Mouse (Mus musculus): ENCODE results near the gene Mast3.
A peak's percentile ranks its signal among the peaks of the same experiment; 100 is the strongest.

The Mast3 gene

DNA sequence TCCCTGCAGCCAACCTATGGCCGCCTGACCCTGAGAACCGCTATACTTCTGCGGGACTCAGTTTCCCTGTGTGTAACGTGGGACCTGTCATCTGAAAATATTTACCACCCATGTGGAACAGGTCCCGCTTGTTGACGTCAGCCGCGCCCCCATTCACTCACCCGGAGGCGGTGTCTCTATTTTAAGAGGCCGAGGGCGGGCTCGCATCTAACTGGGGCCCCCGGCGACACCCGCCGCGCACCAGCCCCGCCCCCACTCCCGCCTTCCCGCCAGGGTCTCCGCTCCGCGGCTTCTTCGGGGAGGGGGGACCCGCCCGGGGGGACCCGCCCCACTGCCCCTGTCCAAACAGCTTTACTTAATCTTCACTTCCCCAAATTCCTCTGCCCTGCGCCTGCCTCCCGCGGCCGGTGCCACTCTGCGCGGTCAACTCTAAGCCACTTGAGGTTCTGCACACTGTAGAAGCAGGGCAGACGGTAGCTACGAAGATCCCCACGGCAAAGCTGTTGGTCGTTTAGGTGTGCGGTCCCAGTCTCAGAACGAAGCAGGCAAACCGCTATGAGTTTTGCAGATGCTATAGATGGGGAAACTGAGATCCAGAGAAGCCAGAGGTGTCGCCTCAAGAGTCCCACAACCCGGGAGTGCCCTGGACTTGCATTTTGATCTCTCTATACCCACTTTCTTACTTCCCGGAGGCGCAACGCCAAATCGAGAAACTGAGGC, 933 bp downstream of the Mast3 start:
- no peak for DNase-seq (ENCODE audit: low read depth, low spot score)

DNA sequence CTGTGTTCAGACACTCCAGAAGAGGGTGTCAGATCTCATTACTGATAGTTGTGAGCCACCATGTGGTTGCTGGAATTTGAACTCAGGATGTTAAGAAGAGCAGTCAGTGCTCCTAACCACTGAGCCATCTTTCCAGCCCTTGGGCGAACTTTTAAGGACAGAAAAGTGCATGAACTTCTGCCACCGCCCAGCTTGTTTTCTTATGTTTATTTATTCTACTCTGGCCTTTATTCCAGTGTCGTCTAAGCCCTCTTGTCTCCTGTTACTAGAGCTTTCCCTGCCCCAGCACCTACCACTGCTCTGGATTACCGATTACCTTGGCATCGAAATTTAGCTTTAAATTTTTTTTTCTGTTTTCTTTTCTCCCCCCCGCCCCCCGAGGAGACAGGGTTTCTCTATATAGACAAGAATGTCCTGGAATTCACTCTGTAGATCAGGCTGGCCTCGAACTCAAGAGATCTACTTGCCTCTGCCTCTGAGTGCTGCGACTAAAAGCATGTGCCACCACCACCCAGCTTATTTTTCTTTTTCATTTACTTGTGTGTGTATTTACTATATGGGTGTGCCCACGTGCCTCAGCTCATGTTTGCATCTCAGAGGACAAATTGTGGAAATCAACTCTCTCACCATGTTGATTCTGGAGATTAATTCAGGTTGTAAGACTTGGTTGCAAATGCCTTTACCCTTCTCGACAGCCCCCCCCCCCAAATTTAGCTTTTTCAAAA, 1.9 kb downstream of the Mast3 start:
- DNase-seq (ENCODE audit: low read depth, low spot score) = no peak

DNA sequence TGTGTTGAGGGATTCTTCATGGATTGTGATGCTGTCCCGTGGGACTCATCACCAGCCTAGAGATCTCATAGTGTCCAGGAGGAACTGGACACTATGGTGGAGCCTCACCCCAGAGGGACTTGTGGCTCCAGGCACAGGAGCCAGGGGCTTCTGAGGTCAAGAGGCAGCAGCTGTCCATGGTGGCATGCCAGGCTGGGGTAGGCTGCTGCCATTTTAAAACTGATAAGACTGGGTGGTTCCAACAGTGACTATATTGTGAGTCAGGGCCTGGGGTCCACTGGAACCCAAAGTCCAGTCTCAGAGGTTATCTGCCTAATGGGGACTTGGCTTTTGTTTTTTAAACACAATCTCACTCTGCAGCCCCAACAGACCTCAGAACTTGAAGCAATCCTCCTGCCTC, 3.0 kb downstream of the Mast3 start:
- DNase-seq (ENCODE audit: low read depth, low spot score) = no peak

DNA sequence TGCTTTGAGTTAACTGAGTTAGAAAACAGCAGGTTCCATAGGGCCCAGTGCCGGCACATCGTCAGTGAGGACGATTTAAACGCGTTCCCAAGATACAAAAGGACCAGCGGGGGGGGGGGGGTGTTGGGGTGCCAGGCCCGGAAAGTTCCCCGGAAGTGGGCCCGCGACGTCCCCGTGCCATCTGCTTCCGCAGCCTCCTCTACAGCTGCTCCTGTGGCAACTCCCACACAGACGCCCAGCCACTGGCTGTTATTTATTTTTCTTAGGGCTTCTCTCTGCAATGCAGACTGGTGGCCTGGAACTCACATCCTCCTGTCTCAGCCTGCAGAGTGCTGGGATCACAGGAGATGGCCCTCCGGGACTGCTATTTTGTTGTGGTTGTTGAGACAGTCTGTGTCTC, 3.7 kb downstream of the Mast3 start:
- no peak for DNase-seq (ENCODE audit: low read depth, low spot score)

DNA sequence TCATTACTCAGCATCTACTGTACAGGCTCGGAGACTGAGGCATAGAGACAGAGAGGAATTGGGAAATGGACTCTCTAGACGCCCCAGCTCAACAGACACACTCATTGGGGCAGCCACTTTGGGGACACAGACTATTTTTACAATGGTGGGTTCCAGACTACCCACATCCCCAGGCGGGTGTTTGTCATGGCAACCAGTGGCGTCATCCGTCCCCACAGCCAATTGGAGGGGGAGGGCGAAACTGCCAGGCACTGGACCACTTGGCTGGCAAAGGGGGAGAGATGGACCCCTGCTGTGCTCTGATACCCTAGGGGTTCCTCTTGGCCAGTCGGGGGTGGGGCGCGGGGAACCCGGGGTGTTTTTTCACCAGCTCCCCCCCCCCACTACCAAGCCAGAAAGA, 4.2 kb downstream of the Mast3 start:
- no peak for DNase-seq (ENCODE audit: low read depth, low spot score)

DNA sequence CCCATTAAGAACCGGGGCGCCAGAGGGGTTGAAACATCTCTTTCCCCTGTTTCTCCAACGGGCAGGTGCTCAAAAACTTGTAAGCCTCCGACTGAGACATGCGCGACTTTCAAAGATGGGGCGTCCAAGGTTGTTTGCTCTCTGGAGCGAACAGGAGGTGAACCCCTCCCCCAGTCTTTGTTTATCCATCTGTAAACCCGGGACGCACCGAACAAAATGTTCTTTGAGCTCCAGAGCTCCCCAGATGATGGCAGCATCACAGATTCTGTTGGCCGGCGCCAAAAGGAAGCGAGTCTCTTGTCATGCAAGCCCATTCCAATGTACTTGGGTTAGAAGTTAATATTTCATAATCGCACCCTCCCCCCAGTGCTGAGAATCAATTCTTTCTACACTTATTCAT, 6.6 kb downstream of the Mast3 start:
- no peak for DNase-seq (ENCODE audit: low read depth, low spot score)

DNA sequence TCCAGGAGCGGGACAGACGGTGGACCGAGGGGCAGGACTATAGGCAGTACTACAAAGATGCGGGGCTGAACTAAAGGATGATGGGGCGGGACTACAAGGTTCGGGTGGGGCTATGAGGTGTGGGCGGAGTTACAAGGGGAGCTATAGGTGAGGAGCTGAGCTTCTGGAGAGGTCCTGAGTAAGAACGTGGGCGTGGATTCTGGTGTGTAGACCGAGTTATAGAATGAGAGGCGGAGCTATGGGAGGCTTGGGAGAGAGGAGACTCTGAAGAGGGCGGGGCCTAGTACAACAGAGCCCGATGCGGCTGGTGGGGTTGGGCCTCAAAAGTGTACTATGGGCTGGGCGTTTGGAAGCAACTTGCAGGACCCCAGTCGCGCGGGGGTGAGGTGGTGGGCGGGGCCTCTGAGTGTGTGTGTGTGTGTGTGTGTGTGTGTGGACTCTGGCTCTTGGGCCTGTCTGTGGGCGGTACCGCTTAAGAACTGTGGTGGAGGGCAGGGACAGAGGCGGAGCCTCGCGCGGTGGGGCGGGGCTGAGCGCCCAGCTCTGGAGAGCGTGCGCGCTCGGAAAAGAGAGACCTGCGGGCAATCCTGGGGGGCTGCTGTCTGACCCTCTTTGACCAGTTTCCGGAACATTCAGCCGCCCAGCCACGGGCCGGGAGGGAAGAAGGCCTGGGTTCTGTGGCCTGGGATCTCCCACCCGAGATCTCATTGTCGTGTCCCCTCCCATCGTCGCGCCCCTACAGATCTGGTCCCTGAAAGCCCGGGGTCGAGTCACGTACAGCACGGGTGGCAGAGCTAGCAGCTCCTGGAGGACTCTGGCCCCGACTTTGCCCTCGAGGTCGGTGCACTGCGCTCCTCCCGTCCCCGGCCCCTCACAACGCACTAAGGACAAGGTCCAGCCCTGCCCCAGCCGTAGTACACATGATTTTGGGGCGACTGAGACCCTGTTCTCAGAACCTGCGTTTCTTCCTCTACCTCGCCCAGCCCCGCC, 7.5 kb downstream of the Mast3 start:
- peak; percentile 97 for DNase-seq (ENCODE audit: low read depth, low spot score)

DNA sequence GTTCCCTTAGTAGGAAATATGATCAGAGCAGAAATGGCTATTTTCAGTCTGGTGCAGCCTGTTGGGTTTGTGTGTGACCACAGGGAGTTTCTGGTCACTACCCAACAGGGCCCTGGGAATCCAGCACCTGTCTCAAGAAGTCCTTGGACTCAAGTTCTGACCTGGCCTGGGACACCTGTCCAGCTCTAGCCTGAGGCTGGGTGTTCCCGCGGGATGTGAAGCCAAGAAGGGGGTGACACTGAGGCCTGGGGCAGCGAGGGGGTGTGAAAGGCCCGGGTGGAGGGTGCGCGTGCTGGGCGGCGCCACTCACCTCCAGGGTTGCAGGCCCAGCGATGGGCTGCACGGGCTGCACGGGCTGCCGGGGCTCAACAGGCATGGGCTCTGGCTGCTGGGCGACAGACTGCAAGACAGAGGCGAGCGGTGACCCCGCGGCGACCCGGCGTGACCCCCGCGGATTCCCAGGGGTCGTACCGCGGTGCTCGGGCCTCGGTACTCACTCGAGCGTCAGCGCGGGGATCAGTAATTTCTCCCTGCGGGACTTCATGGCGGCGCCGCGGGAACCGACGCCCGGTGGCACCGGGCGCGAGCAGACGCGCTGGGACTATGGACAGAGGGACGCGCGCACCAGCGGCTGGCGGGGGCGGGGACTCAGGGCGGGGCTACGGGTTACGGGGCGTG, 8.3 kb downstream of the Mast3 start:
- DNase-seq (ENCODE audit: low read depth, low spot score) = no peak

DNA sequence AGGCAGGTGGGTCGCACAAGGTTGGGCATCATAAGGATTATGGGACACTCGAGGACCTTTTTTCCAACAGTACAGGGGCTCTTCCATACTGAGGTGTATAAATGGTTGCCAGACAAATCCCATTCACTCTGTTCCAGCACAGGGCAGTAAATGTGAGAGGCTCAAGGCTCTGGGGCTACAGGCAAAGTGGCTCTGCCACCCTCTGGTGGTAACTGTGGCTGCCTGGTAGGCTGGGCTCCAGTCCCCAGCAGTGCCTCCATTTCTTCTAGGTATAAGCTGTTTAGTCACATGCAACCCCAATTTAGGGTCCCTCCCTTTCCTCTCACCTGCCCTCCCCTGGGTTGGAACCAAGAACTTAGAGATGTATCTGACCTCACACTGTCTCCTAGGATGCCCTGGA, 9.5 kb downstream of the Mast3 start:
- DNase-seq (ENCODE audit: low read depth, low spot score) = no peak

DNA sequence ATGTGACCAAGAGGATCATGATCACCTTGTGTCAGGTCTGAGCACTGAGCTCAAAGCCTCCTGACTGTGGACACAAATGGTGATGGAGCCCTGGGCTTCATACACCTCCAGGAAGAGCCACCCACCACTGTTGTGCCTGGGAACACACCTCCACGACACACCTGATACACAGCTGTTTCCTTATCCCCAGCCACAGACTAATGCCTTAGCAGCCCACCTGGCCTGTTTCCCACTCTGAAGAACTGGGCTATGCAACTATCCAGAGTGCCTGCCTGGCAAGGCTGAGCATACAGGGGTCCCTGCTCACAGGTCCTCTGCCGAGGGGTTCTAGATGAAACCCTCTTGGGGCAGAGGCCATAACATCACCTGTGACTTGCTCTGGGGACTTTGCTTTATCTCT, 10.6 kb downstream of the Mast3 start:
- DNase-seq (ENCODE audit: low read depth, low spot score) = no peak

DNA sequence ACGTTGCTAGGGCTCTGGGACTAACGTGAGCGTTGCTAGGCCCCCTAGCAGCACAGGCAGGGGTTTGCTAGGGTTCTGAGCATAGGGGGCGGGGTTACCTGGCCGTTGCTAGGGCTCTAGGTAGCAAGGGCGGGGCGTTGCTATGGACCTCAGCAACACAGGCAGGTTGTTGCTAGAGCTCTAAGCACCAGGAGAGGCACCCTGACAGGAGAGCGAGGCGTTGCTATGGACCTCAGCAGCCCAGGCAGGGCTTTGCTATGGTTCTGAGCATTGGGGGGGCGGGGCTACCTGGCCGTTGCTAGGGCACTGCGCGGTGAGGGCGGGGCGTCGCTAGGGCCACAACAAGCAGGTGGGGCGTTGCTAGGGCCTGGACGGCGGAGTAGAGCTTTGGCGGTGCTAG, 12.2 kb downstream of the Mast3 start:
- no peak for DNase-seq (ENCODE audit: low read depth, low spot score)

DNA sequence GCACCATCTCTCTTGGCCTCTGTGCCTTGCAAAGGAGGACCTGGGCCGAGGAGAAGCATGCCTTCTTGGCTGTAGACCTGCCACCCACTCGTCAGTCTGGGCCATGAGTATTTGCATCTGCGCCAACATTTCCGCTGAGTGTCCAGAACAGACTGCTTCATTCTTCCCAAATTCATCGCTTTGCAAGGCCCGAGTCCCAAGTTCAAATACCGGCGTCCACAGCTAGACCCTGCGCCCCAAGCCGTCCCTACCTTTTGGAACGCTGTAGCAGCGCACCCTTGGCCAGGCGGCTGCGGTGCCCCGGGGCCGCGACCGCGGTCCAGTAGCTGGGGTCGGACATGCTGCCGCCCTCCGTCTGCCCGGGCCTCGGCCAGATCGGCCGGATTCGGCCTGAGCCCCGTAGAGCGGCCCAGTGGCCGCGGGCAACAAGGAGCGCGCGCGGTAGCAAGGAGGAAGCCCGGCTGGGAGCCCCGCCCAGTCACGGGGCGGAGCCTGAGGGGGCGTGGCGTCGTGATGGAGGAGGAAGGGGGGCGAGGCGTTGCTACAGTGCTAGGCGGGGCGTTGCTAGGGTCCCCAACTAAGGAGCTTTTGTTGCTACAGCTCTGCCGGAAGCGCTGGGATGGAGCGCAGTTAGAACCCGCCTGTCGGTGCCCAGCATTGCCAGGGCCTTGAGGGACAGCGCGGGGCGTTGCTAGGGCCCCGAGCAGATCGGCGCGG, 12.7 kb downstream of the Mast3 start:
- DNase-seq (ENCODE audit: low read depth, low spot score) = peak; percentile 94

DNA sequence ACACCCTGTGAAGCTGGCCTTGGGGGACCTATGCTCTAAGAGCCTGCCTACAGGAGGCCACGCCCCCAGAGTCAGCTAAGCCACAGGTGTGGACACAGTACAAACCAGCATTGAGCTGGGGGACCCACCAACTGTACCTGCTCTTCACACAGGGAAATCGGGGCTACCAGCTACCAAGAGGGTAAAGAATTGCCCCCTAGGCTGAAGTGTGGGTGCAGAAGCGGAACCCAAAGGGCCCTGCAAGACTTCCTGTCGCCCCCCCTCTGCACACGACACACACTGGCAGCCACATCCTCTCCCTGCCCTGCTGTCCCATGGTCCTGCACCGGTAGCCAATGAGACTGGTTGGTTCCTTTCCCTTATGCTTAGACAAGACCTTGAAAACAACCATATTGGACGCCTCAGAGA, 13.6 kb downstream of the Mast3 start:
- no peak for DNase-seq (ENCODE audit: low read depth, low spot score)

DNA sequence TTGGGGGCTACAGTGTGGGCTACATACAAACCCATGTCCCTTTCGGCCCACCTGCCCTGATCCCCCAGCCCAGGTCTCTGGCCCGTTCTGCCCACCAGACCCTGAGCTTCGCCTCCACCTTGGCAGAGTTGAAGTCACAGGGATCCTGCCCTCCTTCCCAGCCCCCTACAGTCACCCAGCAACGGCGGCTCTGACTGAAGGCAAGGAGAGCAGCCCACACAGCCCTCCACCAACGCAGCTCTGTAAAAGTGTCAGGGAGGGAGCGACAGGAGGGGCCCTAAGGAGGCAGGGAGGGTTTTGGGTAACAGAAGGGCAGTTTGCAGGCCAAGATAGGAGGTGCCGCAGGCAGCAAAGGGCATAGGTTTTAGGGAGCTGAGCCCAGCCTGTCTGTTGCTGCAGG, 14.0 kb downstream of the Mast3 start:
- no peak for DNase-seq (ENCODE audit: low read depth, low spot score)

DNA sequence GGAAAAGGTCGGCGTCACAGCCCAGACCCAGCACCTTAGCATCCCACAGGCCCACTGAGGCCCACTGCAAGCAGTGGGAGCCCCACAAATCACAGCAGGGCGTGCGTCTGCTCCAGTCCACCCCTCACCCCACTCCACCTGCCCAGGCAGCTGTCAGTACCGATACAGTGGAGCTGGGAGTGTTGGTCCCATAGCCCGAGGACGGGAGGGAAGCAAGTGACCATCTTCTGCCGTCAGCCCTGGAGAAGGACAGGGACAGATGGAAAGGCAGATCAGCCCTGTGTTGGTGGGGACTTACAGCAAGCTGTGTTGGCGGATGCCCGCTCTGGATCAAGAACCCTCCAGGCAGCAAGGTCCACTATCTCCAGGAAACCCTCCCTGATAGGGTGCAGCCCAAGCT, 15.8 kb downstream of the Mast3 start:
- DNase-seq (ENCODE audit: low read depth, low spot score) = no peak

DNA sequence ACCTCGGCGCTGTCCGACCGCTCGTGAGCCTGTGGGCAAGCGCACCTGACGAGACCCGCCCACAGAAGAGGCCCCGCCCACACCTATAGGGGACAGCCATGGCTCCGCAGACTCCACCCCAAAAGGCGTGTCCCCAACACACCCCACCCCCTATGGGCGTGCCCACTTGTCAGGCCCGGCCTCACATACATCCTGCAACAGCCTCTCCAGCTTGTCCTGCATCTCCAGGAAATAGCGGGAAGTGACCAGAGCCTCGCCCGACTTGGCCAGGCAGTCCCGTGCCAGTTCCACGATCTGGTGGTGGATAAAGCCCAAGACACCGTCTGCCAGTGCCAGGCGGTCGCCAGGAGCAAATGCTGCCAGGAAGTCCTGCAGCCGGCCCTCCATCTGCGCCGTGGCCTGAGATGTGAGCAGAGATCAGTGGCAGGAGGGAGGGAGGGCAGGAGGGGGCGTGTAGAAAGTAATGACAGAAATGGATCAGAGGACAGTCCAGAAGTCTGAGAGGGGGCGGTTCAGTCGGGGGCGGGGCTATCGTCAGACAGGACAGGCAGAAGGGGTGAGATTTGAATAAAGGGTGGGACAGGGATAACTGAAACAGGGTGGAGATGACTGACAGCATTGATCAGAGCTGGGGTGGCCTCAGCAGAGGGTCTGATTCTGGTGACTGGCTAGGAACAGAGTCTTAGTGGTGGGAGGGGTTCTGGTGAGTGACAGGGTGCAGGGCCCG, 16.8 kb downstream of the Mast3 start:
- DNase-seq (ENCODE audit: low read depth, low spot score) = no peak

DNA sequence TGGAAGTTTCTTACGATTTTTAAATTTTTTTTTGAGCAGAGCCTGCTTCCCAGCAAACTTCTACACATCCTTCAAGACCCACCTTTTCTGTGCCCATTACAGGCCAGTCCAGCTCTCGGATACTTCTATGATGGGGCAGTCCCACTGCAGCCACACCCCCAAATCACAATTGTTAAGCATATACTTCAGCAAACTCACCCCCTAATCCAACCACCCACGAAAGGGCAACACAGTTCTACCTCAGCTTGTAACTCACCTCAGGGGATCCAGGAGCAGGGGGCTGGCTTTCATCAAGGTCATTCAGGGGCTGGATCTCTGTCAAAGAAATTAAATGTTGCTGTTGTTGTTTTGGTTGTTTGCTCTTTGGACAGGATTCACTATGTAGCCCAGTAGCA, 17.8 kb downstream of the Mast3 start:
- DNase-seq (ENCODE audit: low read depth, low spot score) = no peak

DNA sequence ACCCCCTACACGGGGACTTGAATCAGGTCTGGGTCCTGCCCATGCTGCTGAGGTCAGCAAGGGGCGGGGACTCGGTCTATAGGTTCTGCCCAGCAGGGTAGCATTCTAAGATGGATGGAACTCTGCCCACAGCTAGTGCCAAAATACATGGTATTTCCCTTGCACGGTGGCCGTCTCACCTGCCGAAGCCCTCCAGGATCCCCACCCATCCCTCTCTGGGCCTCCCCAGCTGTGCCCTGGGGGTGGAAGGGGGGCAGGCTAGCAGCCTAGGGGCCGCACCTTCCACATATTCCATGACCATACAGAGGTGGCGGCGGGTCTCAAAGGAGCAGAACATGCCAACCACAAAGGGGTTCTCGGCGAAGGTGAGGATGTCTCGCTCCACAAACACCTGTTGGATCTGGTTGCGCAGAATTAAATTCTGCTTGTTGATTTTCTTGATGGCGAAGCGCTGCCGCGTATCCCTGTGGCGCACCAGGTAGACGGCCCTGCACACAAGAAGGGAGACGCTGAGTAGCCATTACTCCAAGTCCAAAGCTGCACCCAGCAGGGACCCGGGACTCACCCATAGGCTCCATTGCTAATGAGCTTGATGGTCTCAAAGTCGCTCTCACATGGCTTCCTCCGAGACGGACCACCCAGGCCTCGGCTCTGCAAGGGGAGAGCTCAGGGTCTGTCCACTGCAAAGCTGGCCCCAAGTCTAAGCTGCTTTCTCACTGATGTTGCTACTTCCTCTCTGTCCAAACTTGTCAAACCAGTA, 18.4 kb downstream of the Mast3 start:
- DNase-seq (ENCODE audit: low read depth, low spot score) = no peak

DNA sequence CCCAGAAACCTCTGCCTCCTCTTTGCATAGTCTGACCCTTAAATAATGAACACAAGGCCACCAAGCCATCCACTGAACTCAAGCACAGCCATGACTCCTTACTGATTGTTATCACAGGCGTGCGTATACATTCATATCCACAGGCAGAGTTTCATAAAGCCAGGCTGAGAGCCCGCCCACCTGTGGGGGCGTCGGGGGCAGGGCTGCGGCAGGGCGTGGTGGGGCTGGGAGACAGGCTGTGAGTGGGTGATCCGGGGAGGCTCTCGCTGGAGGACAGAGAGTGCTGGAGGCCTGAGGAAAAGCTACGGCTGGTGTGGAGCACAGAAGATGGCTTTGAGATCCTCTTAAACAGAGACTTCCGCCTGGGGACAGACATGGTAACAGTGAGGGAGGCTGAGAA, 24.8 kb downstream of the Mast3 start:
- no peak for DNase-seq (ENCODE audit: low read depth, low spot score)

All from telencephalon, adult 2 months (tissue).